Mouse (Mus musculus): ENCODE results near the gene Stpg2.

GRCm38 (mm10) chr3:139245219-139245618, 39.7 kb downstream of the Stpg2 start:
- TF ChIP-seq POLR2A (IDR thresholded peaks at IDR 0.05; ENCODE audit: borderline replicate concordance, insufficient read depth, low read length) (no peak), CTCF (IDR thresholded peaks at IDR 0.05; ENCODE audit: borderline replicate concordance, insufficient read depth, low read depth, low read length) (no peak)
